Mouse (Mus musculus): ENCODE results near the gene Nt5e. TPM values are rescaled to one million over a fixed set of nuclear protein-coding genes. Genes with fewer than 3 reads are reported as not detected.

Nt5e gene
- total RNA-seq, 1 experiment: 14.8 TPM

GRCm38 (mm10) chr9:88335839-88336238, 8.8 kb downstream of the Nt5e start:
- Histone ChIP-seq H3K4me3 (ENCODE audit: insufficient read depth in 1 of 2, low read depth in 1 of 2, low read length in 2 of 2, poor library complexity in 1 of 2, severe bottlenecking in 1 of 2) (no peak overlapping the region), H3K36me3 (ENCODE audit: control insufficient read depth, insufficient read depth, low read length, poor library complexity, severe bottlenecking) (no peaks in the 10 kb centered on the region), H3K9me3 (ENCODE audit: control insufficient read depth, insufficient read depth, low read depth, low read length) (no peaks in the 10 kb centered on the region), H3K9ac (ENCODE audit: insufficient read depth, low read depth, low read length, poor library complexity, severe bottlenecking) (no peak overlapping the region), H3K4me1 (ENCODE audit: control insufficient read depth in 2 of 2, insufficient read depth in 2 of 2, low read length in 2 of 2, poor library complexity in 1 of 2) (peaks cover 6 to 7% of the 10 kb centered on the region in 2 experiments; a peak in 3 of 4 replicates), H3K27ac (ENCODE audit: insufficient read depth, low read depth, low read length, poor library complexity, severe bottlenecking) (no peak overlapping the region)
- DNase-seq (ENCODE audit: low read depth, low spot score): no peak
- TF ChIP-seq MAFK (IDR thresholded peaks at IDR 0.05; ENCODE audit: insufficient read depth, low read depth, low read length) (no peak), CHD2 (IDR thresholded peaks at IDR 0.05; ENCODE audit: low read depth, low read length) (no peak), HCFC1 (IDR thresholded peaks at IDR 0.05; ENCODE audit: borderline replicate concordance, insufficient read depth, low read length) (no peak), ZNF384 (IDR thresholded peaks at IDR 0.05; ENCODE audit: low read depth, low read length) (no peak), ZC3H11A (IDR thresholded peaks at IDR 0.05; ENCODE audit: borderline replicate concordance, low read depth, low read length) (no peak)
- in situ Hi-C loops (cut with MboI; ENCODE audit: low sequenced_read_pairs in 2 of 2, unreplicated experiment in 2 of 2): no loop called here

GRCm38 (mm10) chr9:88340819-88341218, 13.8 kb downstream of the Nt5e start:
- TF ChIP-seq MAFK (IDR thresholded peaks at IDR 0.05; ENCODE audit: insufficient read depth, low read depth, low read length) (no peak), ZC3H11A (IDR thresholded peaks at IDR 0.05; ENCODE audit: borderline replicate concordance, low read depth, low read length) (no peak), HCFC1 (IDR thresholded peaks at IDR 0.05; ENCODE audit: borderline replicate concordance, insufficient read depth, low read length) (no peak), ZNF384 (IDR thresholded peaks at IDR 0.05; ENCODE audit: low read depth, low read length) (no peak), CHD2 (IDR thresholded peaks at IDR 0.05; ENCODE audit: low read depth, low read length) (no peak)
- in situ Hi-C loops (cut with MboI; ENCODE audit: low sequenced_read_pairs in 2 of 2, unreplicated experiment in 2 of 2): no loop called here
- no peaks in the 10 kb centered on the region for H3K4me1 ChIP-seq (ENCODE audit: control insufficient read depth in 2 of 2, insufficient read depth in 2 of 2, low read length in 2 of 2, poor library complexity in 1 of 2)
- no peak overlapping the region for H3K9ac ChIP-seq (ENCODE audit: insufficient read depth, low read depth, low read length, poor library complexity, severe bottlenecking)
- no peak overlapping the region for H3K4me3 ChIP-seq (ENCODE audit: insufficient read depth in 1 of 2, low read depth in 1 of 2, low read length in 2 of 2, poor library complexity in 1 of 2, severe bottlenecking in 1 of 2)
- no peaks in the 10 kb centered on the region for H3K36me3 ChIP-seq (ENCODE audit: control insufficient read depth, insufficient read depth, low read length, poor library complexity, severe bottlenecking)
- DNase-seq (ENCODE audit: low read depth, low spot score): no peak
- H3K27ac ChIP-seq (ENCODE audit: insufficient read depth, low read depth, low read length, poor library complexity, severe bottlenecking): no peak overlapping the region
- no peaks in the 10 kb centered on the region for H3K9me3 ChIP-seq (ENCODE audit: control insufficient read depth, insufficient read depth, low read depth, low read length)

GRCm38 (mm10) chr9:88342241-88342640, 15.2 kb downstream of the Nt5e start:
- in situ Hi-C loops (cut with MboI; ENCODE audit: low sequenced_read_pairs in 2 of 2, unreplicated experiment in 2 of 2): no loop called here
- H3K4me3 ChIP-seq (ENCODE audit: insufficient read depth in 1 of 2, low read depth in 1 of 2, low read length in 2 of 2, poor library complexity in 1 of 2, severe bottlenecking in 1 of 2): no peak overlapping the region
- no peaks in the 10 kb centered on the region for H3K4me1 ChIP-seq (ENCODE audit: control insufficient read depth in 2 of 2, insufficient read depth in 2 of 2, low read length in 2 of 2, poor library complexity in 1 of 2)
- no peak overlapping the region for H3K9ac ChIP-seq (ENCODE audit: insufficient read depth, low read depth, low read length, poor library complexity, severe bottlenecking)
- no peaks in the 10 kb centered on the region for H3K36me3 ChIP-seq (ENCODE audit: control insufficient read depth, insufficient read depth, low read length, poor library complexity, severe bottlenecking)
- TF ChIP-seq ZNF384 (IDR thresholded peaks at IDR 0.05; ENCODE audit: low read depth, low read length) (no peak), CHD2 (IDR thresholded peaks at IDR 0.05; ENCODE audit: low read depth, low read length) (no peak), HCFC1 (IDR thresholded peaks at IDR 0.05; ENCODE audit: borderline replicate concordance, insufficient read depth, low read length) (no peak), MAFK (IDR thresholded peaks at IDR 0.05; ENCODE audit: insufficient read depth, low read depth, low read length) (no peak), ZC3H11A (IDR thresholded peaks at IDR 0.05; ENCODE audit: borderline replicate concordance, low read depth, low read length) (no peak)
- no peak for DNase-seq (ENCODE audit: low read depth, low spot score)
- H3K9me3 ChIP-seq (ENCODE audit: control insufficient read depth, insufficient read depth, low read depth, low read length): no peaks in the 10 kb centered on the region
- H3K27ac ChIP-seq (ENCODE audit: insufficient read depth, low read depth, low read length, poor library complexity, severe bottlenecking): no peak overlapping the region

GRCm38 (mm10) chr9:88342701-88343100, 15.7 kb downstream of the Nt5e start:
- TF ChIP-seq MAFK (IDR thresholded peaks at IDR 0.05; ENCODE audit: insufficient read depth, low read depth, low read length) (no peak), ZNF384 (IDR thresholded peaks at IDR 0.05; ENCODE audit: low read depth, low read length) (no peak), CHD2 (IDR thresholded peaks at IDR 0.05; ENCODE audit: low read depth, low read length) (no peak), HCFC1 (IDR thresholded peaks at IDR 0.05; ENCODE audit: borderline replicate concordance, insufficient read depth, low read length) (no peak), ZC3H11A (IDR thresholded peaks at IDR 0.05; ENCODE audit: borderline replicate concordance, low read depth, low read length) (no peak)
- no peaks in the 10 kb centered on the region for H3K4me1 ChIP-seq (ENCODE audit: control insufficient read depth in 2 of 2, insufficient read depth in 2 of 2, low read length in 2 of 2, poor library complexity in 1 of 2)
- no peak overlapping the region for H3K9ac ChIP-seq (ENCODE audit: insufficient read depth, low read depth, low read length, poor library complexity, severe bottlenecking)
- in situ Hi-C loops (cut with MboI; ENCODE audit: low sequenced_read_pairs in 2 of 2, unreplicated experiment in 2 of 2): no loop called here
- no peak overlapping the region for H3K4me3 ChIP-seq (ENCODE audit: insufficient read depth in 1 of 2, low read depth in 1 of 2, low read length in 2 of 2, poor library complexity in 1 of 2, severe bottlenecking in 1 of 2)
- H3K9me3 ChIP-seq (ENCODE audit: control insufficient read depth, insufficient read depth, low read depth, low read length): no peaks in the 10 kb centered on the region
- no peak for DNase-seq (ENCODE audit: low read depth, low spot score)
- H3K36me3 ChIP-seq (ENCODE audit: control insufficient read depth, insufficient read depth, low read length, poor library complexity, severe bottlenecking): no peaks in the 10 kb centered on the region
- no peak overlapping the region for H3K27ac ChIP-seq (ENCODE audit: insufficient read depth, low read depth, low read length, poor library complexity, severe bottlenecking)

GRCm38 (mm10) chr9:88344424-88344823, 17.4 kb downstream of the Nt5e start:
- Histone ChIP-seq H3K4me3 (ENCODE audit: insufficient read depth in 1 of 2, low read depth in 1 of 2, low read length in 2 of 2, poor library complexity in 1 of 2, severe bottlenecking in 1 of 2) (no peak overlapping the region), H3K4me1 (ENCODE audit: control insufficient read depth in 2 of 2, insufficient read depth in 2 of 2, low read length in 2 of 2, poor library complexity in 1 of 2) (no peaks in the 10 kb centered on the region), H3K36me3 (ENCODE audit: control insufficient read depth, insufficient read depth, low read length, poor library complexity, severe bottlenecking) (no peaks in the 10 kb centered on the region), H3K9me3 (ENCODE audit: control insufficient read depth, insufficient read depth, low read depth, low read length) (no peaks in the 10 kb centered on the region), H3K9ac (ENCODE audit: insufficient read depth, low read depth, low read length, poor library complexity, severe bottlenecking) (no peak overlapping the region), H3K27ac (ENCODE audit: insufficient read depth, low read depth, low read length, poor library complexity, severe bottlenecking) (no peak overlapping the region)
- in situ Hi-C loops (cut with MboI; ENCODE audit: low sequenced_read_pairs in 2 of 2, unreplicated experiment in 2 of 2): no loop called here
- no peak for DNase-seq (ENCODE audit: low read depth, low spot score)
- no peak for TF ChIP-seq MAFK (IDR thresholded peaks at IDR 0.05; ENCODE audit: insufficient read depth, low read depth, low read length)
- no peak for TF ChIP-seq HCFC1 (IDR thresholded peaks at IDR 0.05; ENCODE audit: borderline replicate concordance, insufficient read depth, low read length)
- TF ChIP-seq ZNF384 (IDR thresholded peaks at IDR 0.05; ENCODE audit: low read depth, low read length): no peak
- TF ChIP-seq ZC3H11A (IDR thresholded peaks at IDR 0.05; ENCODE audit: borderline replicate concordance, low read depth, low read length): no peak
- TF ChIP-seq CHD2 (IDR thresholded peaks at IDR 0.05; ENCODE audit: low read depth, low read length): no peak
